Mouse (Mus musculus) liver, embryonic 15.5 days (tissue): ENCODE measurements around the gene Hspb11. TPM values are rescaled to one million over a fixed set of nuclear protein-coding genes. Genes with fewer than 3 reads are reported as not detected.

Source experiments
- ATAC-seq: fragments of 200-750 bp; cut with Nextera tagmentation; 2 replicates; pipeline ENCODE4 v1.8.0; 2017; ENCODE audit warnings: moderate number of reproducible peaks, mild to moderate bottlenecking, moderate library complexity; ENCODE audit not compliant: insufficient read depth
- H3K27ac ChIP-seq: fragments of 300-500 bp; sonication (generic); replicated peaks from 2 replicates; pipeline ENCODE4 v1.5.1; 2015; ENCODE audit warnings: mild to moderate bottlenecking, inconsistent platforms
- H3K27me3 ChIP-seq: fragments of 300-500 bp; sonication (generic); 2 replicates; pipeline ENCODE4 v1.6.1; 2015; ENCODE audit warnings: mild to moderate bottlenecking, inconsistent platforms
- H3K36me3 ChIP-seq: fragments of 300-500 bp; sonication (generic); replicated peaks from 2 replicates; pipeline ENCODE4 v1.6.1; 2015; ENCODE audit warnings: moderate library complexity, mild to moderate bottlenecking, inconsistent platforms
- H3K4me1 ChIP-seq: fragments of 300-500 bp; sonication (generic); replicated peaks from 2 replicates; pipeline ENCODE4 v1.6.1; 2015; ENCODE audit warnings: inconsistent platforms
- H3K4me2 ChIP-seq: fragments of 300-500 bp; sonication (generic); 2 replicates; pipeline ENCODE4 v1.6.1; 2015; ENCODE audit warnings: moderate library complexity, mild to moderate bottlenecking, inconsistent platforms
- H3K4me3 ChIP-seq: fragments of 300-500 bp; sonication (generic); replicated peaks from 2 replicates; pipeline ENCODE4 v1.5.1; 2015; ENCODE audit warnings: mild to moderate bottlenecking, inconsistent platforms
- H3K9ac ChIP-seq: fragments of 300-500 bp; sonication (generic); 2 replicates; pipeline ENCODE4 v1.6.1; 2015; ENCODE audit warnings: moderate library complexity, mild to moderate bottlenecking, inconsistent platforms
- H3K9me3 ChIP-seq: fragments of 300-500 bp; sonication (generic); replicated peaks from 2 replicates; pipeline ENCODE4 v1.6.1; 2016; ENCODE audit warnings: inconsistent platforms
- WGBS: fragments of 180-500 bp; shearing (Covaris S2); methylation state at CpG from one replicate; pipeline ENCODE4 v1.1.7; 2015; ENCODE audit warnings: mixed read lengths; ENCODE audit not compliant: insufficient replicate concordance; 5-methylcytosine and 5-hydroxymethylcytosine counted together
- polyA plus RNA-seq: library from polyadenylated mRNA; unstranded; fragments of >200 nt; fragmentation: Nextera tagmentation; extraction: Ambion mirVana; gene quantifications from 2 replicates; pipeline ENCODE4 v1.2.1, GENCODE M21; 2015

Hspb11 gene
- polyA plus RNA-seq, 1 experiment from 2014 or later = 6.9 TPM

DNA sequence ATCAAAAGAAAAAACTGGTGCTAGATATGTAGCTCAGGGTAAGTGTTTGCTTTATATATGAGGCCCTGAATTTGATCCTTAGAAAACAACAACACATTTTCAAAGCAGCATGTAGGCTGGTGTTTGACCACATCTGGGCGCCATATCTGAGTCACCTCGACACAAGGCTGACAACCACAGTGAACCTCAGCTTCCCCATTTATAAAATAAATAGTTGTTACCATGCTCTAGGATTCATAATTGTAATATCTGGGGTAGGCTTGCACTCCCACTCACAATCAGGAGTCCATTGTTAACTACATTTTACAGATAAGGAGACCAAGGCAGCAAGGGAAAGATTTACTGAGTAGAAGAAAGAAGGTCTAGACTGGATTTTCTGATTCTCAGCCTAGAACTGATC, 27.1 kb upstream of the Hspb11 start:
- WGBS = 28% methylated on average over 2 of the region's 2 CpGs
- H3K4me2 ChIP-seq = no peak overlapping the region

DNA sequence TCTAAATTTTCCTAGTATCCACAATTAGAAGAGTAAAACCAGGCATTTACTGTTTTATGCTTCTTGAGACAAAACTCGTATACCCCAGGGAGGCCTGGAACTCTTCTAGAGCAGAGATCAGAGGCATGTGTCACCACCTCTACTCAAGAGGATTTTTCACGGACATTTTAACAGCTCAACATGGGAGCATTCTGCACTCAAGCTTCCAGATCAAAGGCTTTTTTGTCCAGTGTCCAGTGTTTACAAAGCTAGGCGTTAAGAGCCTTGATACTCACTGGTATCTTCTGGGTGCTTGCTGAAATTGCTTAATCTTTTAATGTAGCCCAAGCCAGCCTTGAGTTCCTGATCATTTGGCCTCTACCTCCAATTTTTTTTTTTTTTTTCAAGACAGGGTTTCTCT, 21.2 kb upstream of the Hspb11 start:
- Histone ChIP-seq H3K27ac (no peak overlapping the region), H3K4me2 (no peak overlapping the region), H3K4me1 (peaks cover 4% of the 10 kb centered on the region; the same call in 1 of the 2 replicates), H3K9me3 (no peaks in the 10 kb centered on the region), H3K27me3 (no peaks in the 10 kb centered on the region), H3K36me3 (peaks cover 37% of the 10 kb centered on the region), H3K9ac (no peak overlapping the region), H3K4me3 (no peak overlapping the region)
- WGBS = 72% methylated on average over 3 of the region's 3 CpGs
- ATAC-seq = no peak

More for the DNA sequence above, 27.1 kb upstream of the Hspb11 start:
- no peaks in the 10 kb centered on the region for H3K9me3 ChIP-seq
- H3K36me3 ChIP-seq = no peaks in the 10 kb centered on the region
- no peak for ATAC-seq
- H3K4me1 ChIP-seq = peaks cover 18% of the 10 kb centered on the region
- no peak overlapping the region for H3K9ac ChIP-seq
- no peaks in the 10 kb centered on the region for H3K27me3 ChIP-seq
- H3K4me3 ChIP-seq = no peak overlapping the region
- H3K27ac ChIP-seq = no peak overlapping the region

DNA sequence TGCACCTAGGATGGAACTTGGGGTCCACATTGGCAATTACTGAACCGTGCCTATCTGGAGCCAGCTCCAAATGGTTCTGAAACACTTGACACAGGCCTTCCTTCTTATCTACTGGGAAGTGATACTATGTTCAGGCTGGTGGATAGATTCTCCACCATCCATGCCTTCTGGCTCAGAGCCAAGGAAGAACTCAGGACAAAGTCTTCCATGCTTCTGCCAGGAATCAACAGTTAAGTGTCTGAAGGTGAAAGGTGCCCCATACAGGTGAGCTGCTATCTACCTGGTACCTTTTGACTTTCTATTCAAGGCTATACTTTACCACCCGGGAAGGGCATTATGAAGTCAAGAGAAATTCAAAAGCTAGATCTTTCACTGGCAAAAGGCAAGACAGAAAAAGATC, 15.1 kb upstream of the Hspb11 start:
- WGBS = 76% methylated on average over 2 of the region's 2 CpGs
- H3K27me3 ChIP-seq = no peaks in the 10 kb centered on the region
- H3K4me3 ChIP-seq = no peak overlapping the region
- H3K9ac ChIP-seq = no peak overlapping the region
- ATAC-seq = no peak
- H3K4me1 ChIP-seq = no peaks in the 10 kb centered on the region
- peaks cover 48% of the 10 kb centered on the region for H3K36me3 ChIP-seq
- no peak overlapping the region for H3K27ac ChIP-seq
- no peak overlapping the region for H3K4me2 ChIP-seq
- H3K9me3 ChIP-seq = no peaks in the 10 kb centered on the region

DNA sequence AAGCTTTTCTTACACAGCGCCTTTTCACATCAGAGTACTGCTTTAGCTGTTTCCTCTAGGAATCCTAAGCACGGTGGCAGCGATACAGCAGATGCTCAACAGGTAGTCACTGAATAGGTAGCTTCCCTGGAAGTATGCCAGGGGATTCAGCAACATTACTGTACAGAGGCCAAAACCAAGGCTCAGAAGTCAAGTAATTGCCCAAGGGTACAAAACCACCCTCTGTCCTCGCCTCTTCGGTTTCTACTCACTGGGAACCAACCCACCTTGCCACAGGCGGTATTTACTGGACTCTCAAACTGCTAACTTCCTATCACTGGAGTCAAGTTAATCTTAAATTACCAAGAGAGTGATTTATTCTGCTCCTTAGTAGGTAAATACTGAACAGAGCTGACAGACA, 13.2 kb upstream of the Hspb11 start:
- Histone ChIP-seq H3K4me3 (no peak overlapping the region), H3K4me1 (peaks cover 5% of the 10 kb centered on the region; the same call in 1 of the 2 replicates), H3K27ac (no peak overlapping the region), H3K9me3 (no peaks in the 10 kb centered on the region), H3K4me2 (no peak overlapping the region), H3K9ac (no peak overlapping the region), H3K27me3 (no peaks in the 10 kb centered on the region), H3K36me3 (peaks cover 31% of the 10 kb centered on the region)
- no peak for ATAC-seq
- 85% methylated on average over 6 of the region's 6 CpGs for WGBS

DNA sequence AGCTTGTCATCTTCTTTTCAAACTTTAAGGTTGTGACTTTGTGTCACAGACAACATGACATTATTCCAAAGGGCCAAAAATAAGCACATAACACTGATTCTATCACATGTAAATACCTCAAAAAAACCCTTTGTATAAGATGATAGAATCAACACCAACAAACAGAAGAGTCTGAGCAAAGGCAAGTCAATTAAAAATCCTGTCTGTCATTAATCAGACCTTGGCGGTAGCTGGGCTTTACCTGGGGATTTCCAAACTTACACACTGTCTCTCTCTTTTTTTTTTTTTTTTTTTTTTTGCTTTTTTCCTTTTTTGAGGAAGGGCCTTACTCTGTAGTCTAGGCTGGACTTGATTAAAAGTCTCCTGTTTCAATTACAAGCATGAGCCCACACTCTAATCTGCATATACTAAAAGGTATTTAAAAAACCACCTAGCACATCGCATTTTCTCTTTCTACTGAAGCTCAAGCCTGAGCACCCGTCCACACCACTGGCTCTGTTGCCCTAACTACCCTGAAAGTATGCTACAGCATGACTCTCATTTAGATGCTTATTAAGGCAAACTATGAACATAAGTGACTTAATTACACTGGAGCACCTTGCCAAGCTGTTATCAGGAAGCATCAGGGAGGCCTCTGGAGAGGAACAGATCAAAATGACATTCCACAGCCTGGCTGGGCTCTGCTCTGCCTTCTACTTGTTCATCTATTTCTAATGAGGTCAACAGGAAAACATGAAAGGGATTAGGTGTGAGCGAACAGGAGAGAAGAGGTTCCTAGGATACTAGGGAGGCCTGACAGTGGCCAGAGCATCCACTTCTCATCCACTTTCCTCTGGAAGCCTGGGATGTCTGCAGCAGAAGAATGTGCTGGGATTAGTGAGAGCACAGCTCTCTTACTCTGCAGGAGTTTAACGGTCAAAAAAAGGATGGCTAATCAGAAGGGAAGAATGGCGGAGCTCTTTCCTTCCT, 9.7 kb upstream of the Hspb11 start:
- ATAC-seq = no peak
- Histone ChIP-seq H3K4me2 (no peak overlapping the region), H3K27me3 (no peaks in the 10 kb centered on the region), H3K27ac (no peak overlapping the region), H3K36me3 (peaks cover 18% of the 10 kb centered on the region), H3K4me1 (peaks cover 15% of the 10 kb centered on the region), H3K4me3 (no peak overlapping the region), H3K9ac (no peak overlapping the region), H3K9me3 (no peaks in the 10 kb centered on the region)
- WGBS = 79% methylated on average over 6 of the region's 6 CpGs

DNA sequence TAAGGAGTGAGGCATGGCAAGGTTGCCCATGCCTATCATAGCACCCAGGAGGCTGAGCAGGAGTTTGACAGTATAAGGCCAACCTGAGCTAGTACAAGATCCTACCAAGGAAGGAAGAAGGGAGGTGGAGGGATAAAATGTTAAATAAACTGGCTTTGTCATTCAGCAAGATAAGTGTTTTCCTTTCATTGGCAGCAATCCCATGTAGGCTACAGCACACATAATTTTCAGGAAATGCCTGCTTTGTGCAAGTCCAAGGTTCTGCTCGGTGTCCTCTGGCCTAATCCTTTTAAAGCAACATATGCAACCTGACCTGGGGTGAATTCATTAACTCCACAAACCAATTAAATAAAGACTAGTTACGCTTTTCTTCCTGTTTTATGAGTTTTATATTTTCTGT, 8.0 kb upstream of the Hspb11 start:
- H3K27ac ChIP-seq = no peak overlapping the region; the same call in 1 of the 2 replicates
- no peak overlapping the region for H3K4me3 ChIP-seq
- 65% methylated on average over 2 of the region's 2 CpGs for WGBS
- H3K9ac ChIP-seq = no peak overlapping the region
- ATAC-seq = no peak
- H3K36me3 ChIP-seq = peaks cover 7% of the 10 kb centered on the region
- H3K9me3 ChIP-seq = no peaks in the 10 kb centered on the region
- H3K4me1 ChIP-seq = peaks cover 29% of the 10 kb centered on the region
- no peaks in the 10 kb centered on the region for H3K27me3 ChIP-seq
- H3K4me2 ChIP-seq = no peak overlapping the region

DNA sequence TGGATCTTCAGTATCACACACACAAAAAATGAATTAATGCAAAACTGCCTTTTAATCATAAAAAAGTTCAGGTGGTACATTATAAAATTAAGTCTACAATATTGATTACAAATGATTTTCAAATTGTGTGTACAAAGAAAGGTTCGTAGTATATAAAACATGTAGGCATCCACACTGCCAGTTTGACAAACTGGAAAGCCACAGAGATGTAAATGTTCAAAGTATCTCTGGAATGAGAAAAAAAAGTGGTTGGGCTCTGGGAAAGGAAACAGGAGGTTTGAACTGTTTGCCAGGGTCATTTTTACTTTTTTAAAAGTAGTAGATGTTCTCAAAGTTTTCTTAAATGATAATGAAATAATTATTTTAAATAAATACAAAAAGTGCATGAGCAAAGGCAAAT, 7.4 kb upstream of the Hspb11 start:
- 59% methylated on average over 1 of the region's 1 CpGs for WGBS

DNA sequence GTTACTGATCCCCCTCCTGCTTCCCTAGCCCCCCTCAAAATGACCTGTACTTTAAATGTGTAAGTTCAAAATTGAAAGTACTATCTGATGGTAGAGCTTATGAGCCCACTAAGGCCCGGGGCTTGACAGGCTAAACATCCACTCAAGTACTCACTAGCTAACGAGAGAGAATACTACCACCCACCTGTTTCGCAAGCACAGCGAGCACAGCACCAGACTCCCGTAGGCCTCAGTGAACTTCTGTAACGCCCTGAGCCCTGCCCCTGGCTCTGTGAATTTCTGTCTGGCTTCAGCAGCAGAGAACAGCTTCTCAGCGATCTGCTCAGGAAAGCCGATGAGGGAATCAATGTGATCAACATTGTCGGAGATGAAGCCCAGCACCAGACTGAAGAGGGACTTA, 6.3 kb upstream of the Hspb11 start:
- Histone ChIP-seq H3K4me1 (peaks cover 42% of the 10 kb centered on the region), H3K4me2 (no peak overlapping the region), H3K4me3 (no peak overlapping the region), H3K9ac (no peak overlapping the region), H3K36me3 (no peaks in the 10 kb centered on the region), H3K27me3 (no peaks in the 10 kb centered on the region), H3K9me3 (no peaks in the 10 kb centered on the region), H3K27ac (no peak overlapping the region)
- ATAC-seq = no peak
- 61% methylated on average over 9 of the region's 9 CpGs for WGBS

More for the DNA sequence above, 7.4 kb upstream of the Hspb11 start:
- H3K36me3 ChIP-seq = peaks cover under 1% of the 10 kb centered on the region; the same call in 1 of the 2 replicates
- no peak overlapping the region for H3K4me2 ChIP-seq
- no peak overlapping the region for H3K9ac ChIP-seq
- no peaks in the 10 kb centered on the region for H3K9me3 ChIP-seq
- H3K4me3 ChIP-seq = no peak overlapping the region
- H3K27me3 ChIP-seq = no peaks in the 10 kb centered on the region
- ATAC-seq = no peak
- H3K4me1 ChIP-seq = peaks cover 32% of the 10 kb centered on the region
- no peak overlapping the region for H3K27ac ChIP-seq

DNA sequence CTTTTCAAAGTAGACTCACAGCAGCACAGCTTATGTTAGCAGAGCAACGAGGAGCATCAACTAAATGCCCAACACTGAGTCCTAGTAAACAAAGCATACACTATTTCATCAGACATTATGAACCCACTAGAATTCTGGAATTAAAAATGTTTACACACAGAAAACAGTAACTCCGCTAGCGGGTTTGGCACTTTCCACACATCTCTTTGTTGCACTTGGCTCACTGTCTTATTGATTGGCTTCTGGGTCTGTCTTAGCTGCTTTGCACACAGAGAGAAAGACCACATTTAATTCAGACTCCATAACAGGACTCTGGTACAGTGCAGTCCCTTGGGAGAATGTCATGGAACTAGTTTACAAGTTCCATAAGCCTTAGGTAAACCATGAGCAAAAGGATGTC, 5.3 kb upstream of the Hspb11 start:
- no peaks in the 10 kb centered on the region for H3K27me3 ChIP-seq
- no peak overlapping the region for H3K4me2 ChIP-seq
- ATAC-seq = no peak
- H3K4me1 ChIP-seq = peaks cover 51% of the 10 kb centered on the region
- H3K27ac ChIP-seq = no peak overlapping the region
- no peaks in the 10 kb centered on the region for H3K36me3 ChIP-seq
- H3K9ac ChIP-seq = no peak overlapping the region
- no peaks in the 10 kb centered on the region for H3K9me3 ChIP-seq
- WGBS = 74% methylated on average over 3 of the region's 3 CpGs
- H3K4me3 ChIP-seq = no peak overlapping the region

DNA sequence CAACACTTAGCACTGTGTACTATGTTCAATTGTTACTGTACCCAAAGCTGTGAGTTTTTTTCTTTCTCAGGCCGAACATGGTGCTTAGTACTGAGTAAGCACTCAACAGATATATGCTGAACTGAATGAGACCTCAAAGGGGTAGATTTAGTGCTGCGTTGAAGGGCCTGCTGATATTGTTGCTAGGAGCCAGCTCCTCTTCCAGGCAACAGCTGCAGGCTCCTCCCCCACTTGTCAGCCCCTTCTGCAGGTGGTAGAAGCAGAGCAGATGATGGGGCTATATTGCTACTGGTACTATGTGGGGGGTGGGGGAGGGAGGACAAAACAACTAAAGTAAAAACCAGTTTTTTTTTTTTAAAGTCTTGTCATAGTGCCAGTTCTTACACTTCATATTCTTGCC, 3.9 kb upstream of the Hspb11 start:
- WGBS = 37% methylated on average over 2 of the region's 2 CpGs
- H3K9ac ChIP-seq = no peak overlapping the region
- H3K36me3 ChIP-seq = no peaks in the 10 kb centered on the region
- H3K4me1 ChIP-seq = peaks cover 55% of the 10 kb centered on the region
- H3K27ac ChIP-seq = no peak overlapping the region
- no peak overlapping the region for H3K4me2 ChIP-seq
- no peak for ATAC-seq
- no peak overlapping the region for H3K4me3 ChIP-seq
- H3K27me3 ChIP-seq = 0 out of 2 replicates have a peak, but pooled peaks cover under 1% of the 10 kb centered on the region
- no peaks in the 10 kb centered on the region for H3K9me3 ChIP-seq

DNA sequence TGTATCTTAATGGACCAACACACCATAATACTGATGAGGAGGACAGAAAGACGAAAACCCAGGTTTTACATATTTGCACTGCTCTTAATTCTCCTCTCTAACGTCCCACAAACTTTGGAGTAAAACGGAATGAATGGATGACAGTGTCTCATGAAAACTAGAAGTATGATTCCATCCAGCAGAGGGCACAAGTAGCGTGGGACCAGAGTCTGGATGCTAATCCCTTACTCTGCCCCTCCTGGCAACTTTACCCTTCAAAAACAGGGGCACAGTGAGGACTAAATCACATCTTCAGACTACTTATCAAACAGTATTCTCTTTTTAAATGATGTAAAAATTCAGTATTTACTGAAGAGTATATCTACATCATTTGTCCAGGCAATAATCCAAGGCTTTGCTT, 2.9 kb upstream of the Hspb11 start:
- no peaks in the 10 kb centered on the region for H3K9me3 ChIP-seq
- 0 out of 2 replicates have a peak, but pooled peaks cover 2% of the 10 kb centered on the region for H3K27me3 ChIP-seq
- H3K4me2 ChIP-seq = no peak overlapping the region
- no peak overlapping the region for H3K9ac ChIP-seq
- WGBS = 26% methylated on average over 4 of the region's 4 CpGs
- peaks cover 56% of the 10 kb centered on the region for H3K4me1 ChIP-seq
- no peak overlapping the region for H3K4me3 ChIP-seq
- no peaks in the 10 kb centered on the region for H3K36me3 ChIP-seq
- no peak overlapping the region for H3K27ac ChIP-seq
- ATAC-seq = no peak
